Mouse (Mus musculus): ENCODE data around the gene Rbm46.

The Rbm46 gene

GRCm38 (mm10) chr3:82791663-82792062 is 84.6 kb downstream of the Rbm46 start:
- DNase-seq (ENCODE audit: low read depth, low spot score): no peak
